Mouse (Mus musculus): ENCODE results near the gene Tdp2. TPM values are rescaled to one million over a fixed set of nuclear protein-coding genes. Genes with fewer than 3 reads are reported as not detected.
A peak's percentile ranks its signal among the peaks of the same experiment; 100 is the strongest.

The Tdp2 gene
- polyA plus RNA-seq, 1 experiment: 10.5 TPM

DNA sequence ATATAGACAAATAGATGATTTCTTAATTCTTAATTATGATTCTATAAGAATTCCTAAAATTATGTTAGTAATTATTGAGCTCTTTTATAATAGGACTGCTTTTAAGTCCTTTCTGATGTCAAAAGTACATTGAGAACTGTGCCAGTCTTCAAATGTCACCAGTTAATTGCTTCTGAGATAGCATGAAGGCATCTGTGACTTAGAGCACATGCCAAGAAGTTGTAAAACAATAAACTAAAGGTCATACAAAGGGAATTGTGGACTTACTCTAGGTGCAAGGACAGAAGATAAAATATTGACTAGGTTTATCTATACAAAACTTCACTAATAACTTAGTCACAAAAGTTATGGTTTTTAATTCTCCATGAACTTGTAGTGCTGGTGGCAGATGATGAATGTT is 27.6 kb downstream of the Tdp2 start:
- Histone ChIP-seq H3ac (ENCODE audit: control insufficient read depth, insufficient read length, low read depth) (no peak overlapping the region), H3K79me3 (ENCODE audit: low read depth) (no peaks in the 10 kb centered on the region), H3K79me2 (ENCODE audit: control insufficient read depth, insufficient read depth) (no peaks in the 10 kb centered on the region), H3K4me3 (ENCODE audit: insufficient read depth, poor library complexity, severe bottlenecking) (no peak overlapping the region), H3K27me3 (ENCODE audit: control insufficient read depth, insufficient read depth, insufficient read length) (no peaks in the 10 kb centered on the region), H3K36me3 (ENCODE audit: control insufficient read depth, insufficient read depth) (no peaks in the 10 kb centered on the region)
- TF ChIP-seq MYOD1 (IDR thresholded peaks at IDR 0.05; ENCODE audit: control insufficient read depth, insufficient read length, low read depth) (no peak), USF1 (IDR thresholded peaks at IDR 0.05; ENCODE audit: low read depth) (no peak), CEBPB (IDR thresholded peaks at IDR 0.05; ENCODE audit: low read depth) (no peak), MAX (IDR thresholded peaks at IDR 0.05) (no peak), FOSL1 (IDR thresholded peaks at IDR 0.05; ENCODE audit: insufficient read depth, low read length, poor library complexity, severe bottlenecking) (no peak), MYOG (IDR thresholded peaks at IDR 0.05; ENCODE audit: control insufficient read depth, extremely low read depth, insufficient read length) (no peak), CTCF (IDR thresholded peaks at IDR 0.05; ENCODE audit: control insufficient read depth, insufficient read depth, insufficient read length) (no peak)

DNA sequence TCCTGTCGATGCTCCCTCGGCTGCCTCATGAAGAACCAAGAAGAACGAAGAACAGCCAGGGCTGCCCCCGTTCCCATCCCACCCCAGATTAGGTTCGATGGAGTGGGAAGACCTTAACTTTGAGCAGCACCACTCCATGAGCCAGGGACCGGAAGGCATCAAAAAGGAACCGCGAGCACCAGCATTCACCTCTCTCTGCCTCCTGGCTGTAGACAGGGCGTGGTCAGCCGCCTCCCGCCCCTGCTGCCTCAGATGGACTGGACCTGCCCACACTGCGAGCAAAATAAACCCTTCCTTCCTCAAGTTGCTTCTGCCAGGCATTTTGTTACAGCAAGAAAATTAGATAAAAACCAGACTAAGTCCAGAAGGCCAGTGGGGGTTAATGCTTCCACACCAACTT is 29.6 kb downstream of the Tdp2 start:
- no peak overlapping the region for H3ac ChIP-seq (ENCODE audit: control insufficient read depth, insufficient read length, low read depth)
- TF ChIP-seq FOSL1 (IDR thresholded peaks at IDR 0.05; ENCODE audit: insufficient read depth, low read length, poor library complexity, severe bottlenecking) (no peak), USF1 (IDR thresholded peaks at IDR 0.05; ENCODE audit: low read depth) (no peak), MAX (IDR thresholded peaks at IDR 0.05) (no peak), CEBPB (IDR thresholded peaks at IDR 0.05; ENCODE audit: low read depth) (no peak), MYOG (IDR thresholded peaks at IDR 0.05; ENCODE audit: control insufficient read depth, extremely low read depth, insufficient read length) (no peak), CTCF (IDR thresholded peaks at IDR 0.05; ENCODE audit: control insufficient read depth, insufficient read depth, insufficient read length) (no peak), MYOD1 (IDR thresholded peaks at IDR 0.05; ENCODE audit: control insufficient read depth, insufficient read length, low read depth) (no peak)
- no peaks in the 10 kb centered on the region for H3K79me3 ChIP-seq (ENCODE audit: low read depth)
- no peaks in the 10 kb centered on the region for H3K36me3 ChIP-seq (ENCODE audit: control insufficient read depth, insufficient read depth)
- H3K79me2 ChIP-seq (ENCODE audit: control insufficient read depth, insufficient read depth): no peaks in the 10 kb centered on the region
- no peaks in the 10 kb centered on the region for H3K27me3 ChIP-seq (ENCODE audit: control insufficient read depth, insufficient read depth, insufficient read length)
- no peak overlapping the region for H3K4me3 ChIP-seq (ENCODE audit: insufficient read depth, poor library complexity, severe bottlenecking)

DNA sequence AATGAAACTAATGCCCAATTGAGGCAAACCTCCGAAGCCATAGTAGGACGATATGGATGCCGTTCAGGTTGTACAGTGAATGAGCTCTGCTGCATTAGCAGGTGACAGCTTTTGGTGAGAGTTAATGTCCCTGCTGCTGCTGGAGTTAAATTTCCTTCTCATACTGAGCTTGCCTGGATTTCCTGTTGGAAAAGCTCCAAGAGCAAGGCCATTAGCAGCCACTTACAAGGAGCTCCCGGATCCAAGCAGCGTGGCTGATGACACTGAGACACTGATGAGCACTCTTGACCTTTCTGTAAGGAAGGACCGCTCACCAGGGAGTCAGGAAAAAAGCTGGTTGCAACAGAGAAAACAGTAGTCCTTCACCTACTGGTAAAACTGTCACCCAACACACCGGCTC is 30.5 kb downstream of the Tdp2 start:
- Histone ChIP-seq H3K79me2 (ENCODE audit: control insufficient read depth, insufficient read depth) (no peaks in the 10 kb centered on the region), H3K27me3 (ENCODE audit: control insufficient read depth, insufficient read depth, insufficient read length) (no peaks in the 10 kb centered on the region), H3K79me3 (ENCODE audit: low read depth) (no peaks in the 10 kb centered on the region), H3K36me3 (ENCODE audit: control insufficient read depth, insufficient read depth) (no peaks in the 10 kb centered on the region), H3ac (ENCODE audit: control insufficient read depth, insufficient read length, low read depth) (no peak overlapping the region), H3K4me3 (ENCODE audit: insufficient read depth, poor library complexity, severe bottlenecking) (no peak overlapping the region)
- TF ChIP-seq FOSL1 (IDR thresholded peaks at IDR 0.05; ENCODE audit: insufficient read depth, low read length, poor library complexity, severe bottlenecking) (no peak), CEBPB (IDR thresholded peaks at IDR 0.05; ENCODE audit: low read depth) (no peak), MAX (IDR thresholded peaks at IDR 0.05) (no peak), MYOD1 (IDR thresholded peaks at IDR 0.05; ENCODE audit: control insufficient read depth, insufficient read length, low read depth) (no peak), CTCF (IDR thresholded peaks at IDR 0.05; ENCODE audit: control insufficient read depth, insufficient read depth, insufficient read length) (no peak), MYOG (IDR thresholded peaks at IDR 0.05; ENCODE audit: control insufficient read depth, extremely low read depth, insufficient read length) (no peak)

DNA sequence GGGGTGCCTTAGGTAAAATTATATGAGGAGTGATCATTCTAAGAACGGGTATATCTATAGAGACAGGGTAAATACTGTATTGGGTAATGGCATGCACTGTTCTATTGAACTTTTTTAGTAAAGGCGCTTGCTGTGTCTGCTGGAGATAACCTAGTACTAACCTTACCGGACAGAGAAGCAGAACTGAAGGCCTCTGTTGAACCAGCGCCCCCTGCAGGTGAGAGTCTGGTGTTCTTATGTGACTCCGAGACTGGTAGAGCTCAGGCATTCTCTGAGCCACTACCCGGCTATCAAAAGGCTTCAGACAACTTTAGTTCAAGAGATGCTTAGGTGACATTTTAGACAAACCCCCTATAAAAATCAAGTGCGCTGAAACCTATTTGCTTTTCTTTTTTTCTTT is 31.0 kb downstream of the Tdp2 start:
- TF ChIP-seq CTCF (IDR thresholded peaks at IDR 0.05; ENCODE audit: control insufficient read depth, insufficient read depth, insufficient read length): peak; percentile 3
- TF ChIP-seq USF1 (IDR thresholded peaks at IDR 0.05; ENCODE audit: low read depth): no peak
- TF ChIP-seq FOSL1 (IDR thresholded peaks at IDR 0.05; ENCODE audit: insufficient read depth, low read length, poor library complexity, severe bottlenecking): no peak
- TF ChIP-seq MYOG (IDR thresholded peaks at IDR 0.05; ENCODE audit: control insufficient read depth, extremely low read depth, insufficient read length): no peak
- TF ChIP-seq MAX (IDR thresholded peaks at IDR 0.05): no peak
- no peak for TF ChIP-seq CEBPB (IDR thresholded peaks at IDR 0.05; ENCODE audit: low read depth)
- no peak for TF ChIP-seq MYOD1 (IDR thresholded peaks at IDR 0.05; ENCODE audit: control insufficient read depth, insufficient read length, low read depth)

DNA sequence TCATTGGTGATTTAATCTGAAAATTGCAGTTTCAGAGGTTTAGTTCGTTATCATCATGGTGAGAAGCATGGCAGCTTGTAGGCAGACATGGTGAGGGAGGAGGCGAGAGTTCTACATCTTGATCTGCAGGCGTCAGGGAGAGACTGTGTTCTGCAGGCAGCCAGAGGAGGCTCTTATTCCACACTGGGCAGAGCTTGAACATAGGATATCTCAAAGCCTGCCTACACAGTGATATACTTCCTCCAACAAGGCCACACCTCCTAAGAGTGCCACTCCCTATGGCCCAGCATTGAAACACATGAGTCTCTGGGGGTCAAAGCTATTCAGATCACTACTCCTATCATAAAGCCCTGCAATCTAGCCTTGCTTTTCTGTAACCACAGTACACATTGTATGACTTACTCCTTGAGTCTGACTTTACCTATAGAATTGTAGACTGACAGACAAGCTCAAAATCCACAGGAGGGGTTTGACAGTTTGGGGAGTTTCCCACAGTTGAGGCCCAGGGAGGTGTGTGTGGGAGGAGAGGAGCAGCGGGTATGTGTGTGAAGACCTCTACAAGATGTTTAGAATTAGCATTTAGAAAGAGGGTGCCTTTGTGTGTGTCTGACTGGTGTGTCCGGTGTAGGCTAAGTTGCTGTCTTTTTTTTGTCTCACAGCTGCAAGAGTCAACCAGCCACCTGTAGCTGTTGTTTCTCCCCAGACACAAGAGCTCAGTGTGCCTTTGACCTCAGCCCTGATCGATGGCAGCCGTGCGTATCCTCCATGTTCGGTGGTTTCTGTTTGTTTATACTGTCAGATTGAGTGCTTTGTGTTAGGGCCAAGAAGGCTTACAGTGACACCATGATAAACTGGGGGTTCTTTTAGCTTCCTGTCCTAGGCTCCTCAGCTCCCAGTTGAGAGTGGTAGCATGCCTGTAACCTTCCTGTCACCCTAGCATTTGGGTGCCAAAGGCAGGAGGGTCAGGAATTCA is 35.2 kb downstream of the Tdp2 start:
- Histone ChIP-seq H3ac (ENCODE audit: control insufficient read depth, insufficient read length, low read depth) (no peak overlapping the region), H3K4me3 (ENCODE audit: insufficient read depth, poor library complexity, severe bottlenecking) (no peak overlapping the region), H3K36me3 (ENCODE audit: control insufficient read depth, insufficient read depth) (no peaks in the 10 kb centered on the region), H3K79me3 (ENCODE audit: low read depth) (no peaks in the 10 kb centered on the region), H3K27me3 (ENCODE audit: control insufficient read depth, insufficient read depth, insufficient read length) (no peaks in the 10 kb centered on the region), H3K79me2 (ENCODE audit: control insufficient read depth, insufficient read depth) (no peaks in the 10 kb centered on the region)
- no peak for TF ChIP-seq MYOD1 (IDR thresholded peaks at IDR 0.05; ENCODE audit: control insufficient read depth, insufficient read length, low read depth)
- no peak for TF ChIP-seq FOSL1 (IDR thresholded peaks at IDR 0.05; ENCODE audit: insufficient read depth, low read length, poor library complexity, severe bottlenecking)
- no peak for TF ChIP-seq CTCF (IDR thresholded peaks at IDR 0.05; ENCODE audit: control insufficient read depth, insufficient read depth, insufficient read length)
- TF ChIP-seq MAX (IDR thresholded peaks at IDR 0.05): no peak
- TF ChIP-seq USF1 (IDR thresholded peaks at IDR 0.05; ENCODE audit: low read depth): no peak
- TF ChIP-seq MYOG (IDR thresholded peaks at IDR 0.05; ENCODE audit: control insufficient read depth, extremely low read depth, insufficient read length): no peak
- TF ChIP-seq CEBPB (IDR thresholded peaks at IDR 0.05; ENCODE audit: low read depth): no peak

More for the DNA sequence above, 31.0 kb downstream of the Tdp2 start:
- Histone ChIP-seq H3K4me3 (ENCODE audit: insufficient read depth, poor library complexity, severe bottlenecking) (no peak overlapping the region), H3K36me3 (ENCODE audit: control insufficient read depth, insufficient read depth) (no peaks in the 10 kb centered on the region), H3K27me3 (ENCODE audit: control insufficient read depth, insufficient read depth, insufficient read length) (no peaks in the 10 kb centered on the region), H3K79me2 (ENCODE audit: control insufficient read depth, insufficient read depth) (no peaks in the 10 kb centered on the region), H3K79me3 (ENCODE audit: low read depth) (no peaks in the 10 kb centered on the region), H3ac (ENCODE audit: control insufficient read depth, insufficient read length, low read depth) (no peak overlapping the region)

Data from C2C12 (cell line).